Comparison of ENCODE assay signal across 11 mouse cellular contexts in the genomic region with DNA sequence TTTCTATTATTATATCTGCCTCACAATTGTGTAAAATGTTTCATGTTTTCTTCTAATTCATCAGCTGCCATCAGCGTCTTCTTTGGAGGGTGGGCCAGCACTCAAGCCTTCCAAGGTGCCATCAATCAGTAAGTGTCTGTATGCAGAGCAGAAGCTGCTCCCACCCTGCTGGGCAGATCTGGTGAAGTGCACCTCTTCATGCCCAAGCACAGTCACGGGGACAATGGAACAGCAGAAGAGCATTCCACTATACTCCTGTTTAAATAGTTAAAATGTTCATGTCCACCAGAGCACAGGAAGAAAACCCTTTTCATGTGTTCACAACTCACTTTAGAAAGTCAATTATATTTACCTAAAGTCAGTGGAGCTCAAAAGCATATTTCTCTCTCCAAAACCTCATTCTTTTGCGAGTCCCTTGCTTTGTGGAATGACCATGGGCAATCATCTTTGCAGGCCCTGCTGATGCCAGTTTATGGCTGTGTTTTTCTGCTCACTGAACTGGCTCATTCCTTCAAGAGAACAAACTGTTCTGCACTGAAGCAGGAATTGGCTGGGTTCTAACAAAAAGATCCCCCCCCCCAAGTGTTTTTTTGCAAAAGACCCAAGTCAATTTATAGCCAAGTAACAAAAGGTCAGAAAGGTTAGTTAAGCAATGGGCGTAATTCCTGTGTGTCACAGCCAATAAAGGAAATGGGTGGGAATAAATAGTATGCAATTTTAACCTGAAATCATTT.
DNase-seq lines count a peak whose midpoint lies in the region; ATAC-seq and TF ChIP-seq lines count a peak whose summit lies in the region.
"Had no signal": no experiment of that assay in that cellular context is flagged by ENCODE, and none has a peak within 500 bp of the region (broad histone marks: within the 10 kb centered on the region; RNA-seq: fewer than 3 reads in every experiment).

No protein-coding gene starts in this region.

- no peak for TF ChIP-seq CTCF in cortical plate, adult 2 months (IDR thresholded peaks at IDR 0.05; ENCODE audit: extremely low read depth, insufficient read depth, low read length)

- no peak for TF ChIP-seq POLR2A in cortical plate, adult 2 months (IDR thresholded peaks at IDR 0.05; ENCODE audit: extremely low read depth, insufficient read depth, low read length)

- H3K4me2 ChIP-seq in kidney, embryonic 14.5 days (replicated peaks; ENCODE audit: low read depth, low read length) = no peak overlapping the region
- H3K4me2 ChIP-seq in lung, embryonic 16.5 days (ENCODE audit: low read depth, low read length) = no peak overlapping the region
- no peak overlapping the region for H3K4me2 ChIP-seq in midbrain, embryonic 13.5 days (replicated peaks)
- H3K4me2 ChIP-seq: embryonic facial prominence, embryonic 13.5 days had no signal

- H3K9ac ChIP-seq in kidney, embryonic 14.5 days (ENCODE audit: low read depth, low read length) = no peak overlapping the region
- H3K9ac ChIP-seq in lung, embryonic 16.5 days (ENCODE audit: low read length) = no peak overlapping the region
- H3K9ac ChIP-seq in midbrain, embryonic 13.5 days (replicated peaks) = no peak overlapping the region
- H3K9ac ChIP-seq: embryonic facial prominence, embryonic 13.5 days had no signal

- peaks cover 12% of the 10 kb centered on the region; the same call in 1 of the 2 replicates for H3K4me1 ChIP-seq in kidney, embryonic 14.5 days (ENCODE audit: control insufficient read depth, insufficient read depth, low read length)
- peaks cover 3% of the 10 kb centered on the region; the same call in 1 of the 2 replicates for H3K4me1 ChIP-seq in cortical plate, adult 2 months (ENCODE audit: control insufficient read depth, insufficient read depth, low read length)
- H3K4me1 ChIP-seq in lung, embryonic 16.5 days (replicated peaks; ENCODE audit: control insufficient read depth, insufficient read depth, low read length) = peaks cover 9% of the 10 kb centered on the region
- no peaks in the 10 kb centered on the region for H3K4me1 ChIP-seq in midbrain, embryonic 13.5 days (replicated peaks)
- H3K4me1 ChIP-seq: embryonic facial prominence, embryonic 13.5 days had no signal

- no peaks in the 10 kb centered on the region for H3K36me3 ChIP-seq in kidney, embryonic 14.5 days (ENCODE audit: control insufficient read depth, insufficient read depth, low read length)
- no peaks in the 10 kb centered on the region for H3K36me3 ChIP-seq in lung, embryonic 16.5 days (ENCODE audit: control insufficient read depth, insufficient read depth, low read length)
- H3K36me3 ChIP-seq in midbrain, embryonic 13.5 days = no peaks in the 10 kb centered on the region
- H3K36me3 ChIP-seq: embryonic facial prominence, embryonic 13.5 days; G1E had no signal

- no peak for ATAC-seq in kidney, embryonic 14.5 days (ENCODE audit: low FRiP score, low TSS enrichment)
- ATAC-seq in lung, embryonic 16.5 days (ENCODE audit: low read depth) = peak; percentile 78
- ATAC-seq in midbrain, embryonic 13.5 days = no peak
- no peak for ATAC-seq in megakaryocyte, adult 5-6 weeks (ENCODE audit: poor library complexity, severe bottlenecking)

- WGBS in kidney, embryonic 14.5 days = 24% methylated on average over 4 of the region's 4 CpGs
- 23% methylated on average over 4 of the region's 4 CpGs for WGBS in lung, embryonic 16.5 days
- 74% methylated on average over 4 of the region's 4 CpGs for WGBS in midbrain, embryonic 13.5 days

- no peaks in the 10 kb centered on the region for H3K9me3 ChIP-seq in kidney, embryonic 14.5 days (ENCODE audit: control insufficient read depth, low read length)
- no peaks in the 10 kb centered on the region for H3K9me3 ChIP-seq in lung, embryonic 16.5 days (ENCODE audit: control insufficient read depth, low read length)
- H3K9me3 ChIP-seq in midbrain, embryonic 13.5 days = no peaks in the 10 kb centered on the region
- H3K9me3 ChIP-seq: embryonic facial prominence, embryonic 13.5 days; G1E had no signal

- DNase-seq in kidney, adult 11 months = peak; percentile 75
- peak; percentile 66 to 79 for DNase-seq in heart, adult 9 months (ENCODE audit: low spot score in 2 of 2)
- DNase-seq in left cerebral cortex, postnatal 25 days (ENCODE audit: low spot score in 2 of 2) = no peak
- DNase-seq: liver had no signal

- H3K27ac ChIP-seq in kidney, embryonic 14.5 days (ENCODE audit: low read depth, low read length) = no peak overlapping the region
- peak overlapping the region; percentile 60; the same call in 1 of the 2 replicates for H3K27ac ChIP-seq in cortical plate, adult 2 months (ENCODE audit: insufficient read depth, low read length)
- H3K27ac ChIP-seq in lung, embryonic 16.5 days (ENCODE audit: low read length) = peak overlapping the region; percentile 70
- no peak overlapping the region for H3K27ac ChIP-seq in midbrain, embryonic 13.5 days
- H3K27ac ChIP-seq: embryonic facial prominence, embryonic 13.5 days had no signal

- H3K27me3 ChIP-seq in kidney, embryonic 14.5 days (ENCODE audit: control insufficient read depth, insufficient read depth, low read length) = no peaks in the 10 kb centered on the region
- H3K27me3 ChIP-seq in lung, embryonic 16.5 days (ENCODE audit: control insufficient read depth, insufficient read depth, low read depth, low read length) = no peaks in the 10 kb centered on the region
- H3K27me3 ChIP-seq in midbrain, embryonic 13.5 days = no peaks in the 10 kb centered on the region
- H3K27me3 ChIP-seq: embryonic facial prominence, embryonic 13.5 days had no signal

- intact Hi-C loops in left cerebral cortex, postnatal 25 days (cut with DNase I) = loop anchor here (5.0 kb wide), 1 partner anchor 67 kb away; a partner anchor contains a TSS

- H3K4me3 ChIP-seq in kidney, embryonic 14.5 days (ENCODE audit: low read length) = no peak overlapping the region
- H3K4me3 ChIP-seq in cortical plate, adult 2 months (ENCODE audit: insufficient read depth, low read length) = no peak overlapping the region
- no peak overlapping the region for H3K4me3 ChIP-seq in lung, embryonic 16.5 days (ENCODE audit: low read length)
- H3K4me3 ChIP-seq in midbrain, embryonic 13.5 days (replicated peaks) = no peak overlapping the region
- H3K4me3 ChIP-seq: embryonic facial prominence, embryonic 13.5 days had no signal

Comparison
In these comparisons a context has a peak if more than half of its experiments do, and no peak if none do; other contexts are left out.
1. DNase-seq: peak in kidney, adult 11 months (single experiment) and heart, adult 9 months (2 of 2); none in left cerebral cortex, postnatal 25 days (0 of 2).
2. H3K27ac ChIP-seq: peak in cortical plate, adult 2 months (single experiment) and lung, embryonic 16.5 days (single experiment); none in kidney, embryonic 14.5 days (single experiment) and midbrain, embryonic 13.5 days (single experiment).